Mouse (Mus musculus) liver, embryonic 14.5 days (tissue): ENCODE results near the gene Zfp687. TPM values are rescaled to one million over a fixed set of nuclear protein-coding genes. Genes with fewer than 3 reads are reported as not detected.
"Not testable (repeated sequence)": the region's sequence is repeated elsewhere in the genome, so short reads cannot be mapped to it uniquely, and the experiment has no call there.

Source experiments
- ATAC-seq: fragments of 200-750 bp; cut with Nextera tagmentation; 2 replicates; pipeline ENCODE4 v1.8.0; 2017; ENCODE audit warnings: moderate number of reproducible peaks, mild to moderate bottlenecking, moderate library complexity; ENCODE audit not compliant: insufficient read depth
- DNase-seq, 3 experiments: peaks; one replicate each; pipeline ENCODE4 v3.0.0-alpha.2; 2012 to 2013; ENCODE audit warnings: low read depth in 3 of 3, low spot score in 3 of 3
- H3K27ac ChIP-seq: fragments of 300-500 bp; sonication (generic); 2 replicates; pipeline ENCODE4 v1.5.1; 2014; ENCODE audit warnings: moderate library complexity, mild to moderate bottlenecking, control low read depth, inconsistent platforms
- H3K27me3 ChIP-seq: fragments of 300-500 bp; sonication (generic); 2 replicates; pipeline ENCODE4 v1.6.1; 2014; ENCODE audit warnings: mild to moderate bottlenecking, low read length, moderate library complexity; ENCODE audit not compliant: control insufficient read depth, insufficient read depth
- H3K36me3 ChIP-seq: fragments of 300-500 bp; sonication (generic); replicated peaks from 2 replicates; pipeline ENCODE4 v1.6.1; 2014; ENCODE audit warnings: low read depth; ENCODE audit not compliant: control insufficient read depth, insufficient read depth
- H3K4me1 ChIP-seq, 2 experiments: fragments of 200-500 bp in 1 of 2; fragments of 300-500 bp in 1 of 2; sonication (generic) in 1 of 2; replicated peaks; 2 replicates each; pipeline ENCODE4 v1.6.1; 2012 to 2014; ENCODE audit warnings: antibody characterized with exemption in 1 of 2, inconsistent platforms in 1 of 2, low read length in 1 of 2; ENCODE audit not compliant: control insufficient read depth in 2 of 2, insufficient read depth in 2 of 2
- H3K4me2 ChIP-seq: fragments of 300-500 bp; sonication (generic); 2 replicates; pipeline ENCODE4 v1.6.1; 2014; ENCODE audit warnings: low read depth, mild to moderate bottlenecking, control low read depth, moderate library complexity
- H3K4me3 ChIP-seq, 2 experiments: fragments of 200-500 bp in 1 of 2; fragments of 300-500 bp in 1 of 2; sonication (generic) in 1 of 2; 2 replicates each; pipeline ENCODE4 v1.5.1; 2012 to 2014; ENCODE audit warnings: low read depth in 2 of 2, low read length in 2 of 2, mild to moderate bottlenecking in 2 of 2, control low read depth in 1 of 2, inconsistent platforms in 1 of 2, moderate library complexity in 1 of 2; ENCODE audit not compliant: insufficient read depth in 1 of 2
- H3K9ac ChIP-seq: fragments of 300-500 bp; sonication (generic); replicated peaks from 2 replicates; pipeline ENCODE4 v1.6.1; 2014; ENCODE audit warnings: mild to moderate bottlenecking, control low read depth, moderate library complexity
- H3K9me3 ChIP-seq: fragments of 300-500 bp; sonication (generic); 2 replicates; pipeline ENCODE4 v1.6.1; 2016; ENCODE audit warnings: low read length, mixed read lengths; ENCODE audit not compliant: control insufficient read depth
- CTCF ChIP-seq: IDR thresholded peaks from 2 replicates; pipeline ENCODE4 v1.5.1; 2016; ENCODE audit warnings: antibody characterized with exemption, low read depth, control low read depth
- EP300 ChIP-seq: IDR thresholded peaks from 2 replicates; pipeline ENCODE4 v1.6.1; 2016; ENCODE audit warnings: antibody characterized with exemption, low read depth
- WGBS: fragments of 180-500 bp; shearing (Covaris S2); extraction: QIAGEN DNeasy Blood & Tissue Kit; methylation state at CpG from one replicate; pipeline ENCODE4 v1.1.7; 2014; ENCODE audit not compliant: insufficient replicate concordance; 5-methylcytosine and 5-hydroxymethylcytosine counted together
- polyA plus RNA-seq, 2 experiments: library from polyadenylated mRNA; depleted of rRNA in 1 of 2; stranded (reverse) in 1 of 2; unstranded in 1 of 2; fragments of >200 nt; fragmentation: Nextera tagmentation in 1 of 2; extraction: Ambion mirVana in 1 of 2; gene quantifications; 2 replicates each; pipeline versions ENCODE4 v1.2.1 to v1.2.3; 2012 to 2014

Gene Zfp687
- polyA plus RNA-seq, 2 experiments = 4.4 to 5.8 TPM

DNA sequence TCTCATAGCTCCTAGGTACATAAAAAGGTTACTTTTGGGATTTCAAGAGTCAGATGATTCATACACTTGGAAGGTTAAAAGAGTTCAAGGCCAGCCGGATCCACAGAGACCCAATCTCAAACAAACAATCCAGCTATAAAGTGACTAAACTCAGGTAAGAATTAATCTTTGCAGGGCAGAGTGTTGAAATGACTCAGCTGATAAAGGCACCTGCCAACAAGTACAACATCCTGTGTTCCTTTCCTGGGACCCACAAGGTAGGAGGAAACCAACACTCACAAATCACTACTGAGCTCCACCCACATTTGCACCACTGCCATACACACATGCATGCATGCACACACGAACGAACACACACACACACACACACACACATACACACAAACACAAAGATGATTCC, 13.4 kb upstream of the Zfp687 start:
- peaks cover 14 to 32% of the 10 kb centered on the region in 2 experiments for H3K4me1 ChIP-seq
- WGBS = 70% methylated on average over 3 of the region's 3 CpGs
- no peak for DNase-seq
- H3K27me3 ChIP-seq = no peaks in the 10 kb centered on the region
- no peak for ATAC-seq
- no peak overlapping the region for H3K9ac ChIP-seq
- no peak overlapping the region for H3K27ac ChIP-seq
- TF ChIP-seq EP300 (no peak), CTCF (no peak)
- H3K36me3 ChIP-seq = peaks cover 36% of the 10 kb centered on the region
- no peaks in the 10 kb centered on the region for H3K9me3 ChIP-seq
- no peak overlapping the region for H3K4me3 ChIP-seq
- no peak overlapping the region for H3K4me2 ChIP-seq

DNA sequence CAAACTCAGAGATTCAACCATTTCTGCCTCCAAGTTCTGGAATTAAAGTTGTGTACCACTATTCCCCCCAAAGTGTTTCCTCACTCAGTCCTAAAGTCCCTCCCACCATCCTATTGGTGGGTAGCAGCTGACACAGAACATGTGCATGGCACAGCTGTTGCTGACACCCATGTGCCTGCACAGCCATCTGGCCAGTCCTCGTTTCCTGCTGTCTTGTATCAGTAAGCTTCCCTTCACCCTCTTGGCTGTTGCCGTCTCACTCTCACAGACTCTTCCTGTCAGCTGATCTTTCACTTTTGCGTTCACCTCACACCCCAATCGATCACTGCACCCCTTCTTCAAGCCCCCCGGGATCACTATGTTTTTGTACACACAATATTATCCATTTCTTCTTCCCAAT, 12.5 kb upstream of the Zfp687 start:
- peaks cover 14 to 32% of the 10 kb centered on the region in 2 experiments for H3K4me1 ChIP-seq
- no peak overlapping the region for H3K4me3 ChIP-seq
- peaks cover 27% of the 10 kb centered on the region for H3K36me3 ChIP-seq
- DNase-seq (no peak), ATAC-seq (0 out of 2 replicates have a peak, but pooled peaks have one; percentile 25)
- no peak for TF ChIP-seq EP300
- TF ChIP-seq CTCF = no peak
- no peak overlapping the region for H3K9ac ChIP-seq
- H3K27ac ChIP-seq = no peak overlapping the region
- H3K4me2 ChIP-seq = no peak overlapping the region
- no peaks in the 10 kb centered on the region for H3K9me3 ChIP-seq
- 21% methylated on average over 5 of the region's 5 CpGs for WGBS
- no peaks in the 10 kb centered on the region for H3K27me3 ChIP-seq

DNA sequence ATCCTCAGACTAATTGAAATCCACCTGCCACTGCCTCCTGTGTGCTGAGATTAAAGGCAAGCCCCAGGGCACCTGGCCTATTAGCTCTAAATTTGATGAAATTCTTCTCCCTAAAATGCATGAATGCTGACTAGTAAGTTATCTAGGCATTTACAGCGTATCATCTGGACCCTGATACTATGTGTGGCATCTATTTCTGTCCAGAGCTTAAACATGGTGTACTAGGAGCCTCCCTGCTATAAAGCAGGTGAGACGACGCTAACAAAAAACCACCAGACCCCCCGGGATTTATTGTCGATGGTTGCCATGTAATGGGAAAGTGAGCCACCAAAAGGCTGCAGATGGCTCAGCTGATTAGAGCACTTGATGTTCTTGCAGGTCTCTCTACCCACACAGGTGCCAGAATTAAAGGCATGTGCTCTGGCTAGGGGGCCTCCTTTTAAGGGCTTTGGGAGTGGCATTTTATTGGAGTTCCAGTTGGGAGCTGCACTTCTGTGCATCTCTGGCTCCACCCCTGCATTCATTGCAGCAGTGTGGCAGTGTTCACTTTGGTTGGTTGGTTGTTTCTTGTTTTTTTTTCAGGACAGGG, 11.9 kb upstream of the Zfp687 start:
- H3K27ac ChIP-seq = no peak overlapping the region
- H3K9ac ChIP-seq = no peak overlapping the region
- peaks cover 14 to 32% of the 10 kb centered on the region in 2 experiments for H3K4me1 ChIP-seq
- no peak overlapping the region for H3K4me2 ChIP-seq
- no peaks in the 10 kb centered on the region for H3K9me3 ChIP-seq
- no peaks in the 10 kb centered on the region for H3K27me3 ChIP-seq
- ATAC-seq (no peak), DNase-seq (no peak)
- TF ChIP-seq CTCF = no peak
- no peak overlapping the region for H3K4me3 ChIP-seq
- peaks cover 23% of the 10 kb centered on the region for H3K36me3 ChIP-seq
- WGBS = 54% methylated on average over 5 of the region's 5 CpGs

DNA sequence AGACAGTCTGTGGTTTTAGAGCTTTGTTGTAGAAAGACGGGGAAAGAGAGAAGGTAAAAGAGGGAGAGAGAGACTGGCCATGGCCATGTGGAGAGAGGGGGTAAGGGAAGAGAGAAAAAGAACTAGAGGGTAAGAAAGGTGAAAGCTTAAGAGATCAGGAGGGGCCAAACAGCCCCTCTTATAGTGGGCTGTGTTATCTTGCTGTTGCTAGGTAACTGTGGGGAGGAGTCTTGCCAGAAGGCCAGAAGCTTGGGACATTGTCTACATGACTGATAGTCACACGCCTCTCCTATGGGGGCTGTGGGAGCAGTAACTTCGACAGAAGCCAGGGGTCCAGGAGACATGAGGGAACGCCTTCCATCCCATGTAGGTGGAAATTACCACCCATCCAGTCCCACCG, 10.0 kb upstream of the Zfp687 start:
- H3K9me3 ChIP-seq = no peaks in the 10 kb centered on the region
- peaks cover 14 to 32% of the 10 kb centered on the region in 2 experiments for H3K4me1 ChIP-seq
- no peak for TF ChIP-seq CTCF
- no peak for TF ChIP-seq EP300
- 33% methylated on average over 5 of the region's 5 CpGs for WGBS
- H3K27ac ChIP-seq = no peak overlapping the region
- peak overlapping the region; percentile 1; the same call in 1 of the 2 replicates for H3K4me2 ChIP-seq
- ATAC-seq = peak; percentile 36; the same call in 1 of the 2 replicates
- H3K9ac ChIP-seq = no peak overlapping the region; the same call in none of the 2 replicates
- no peak overlapping the region for H3K4me3 ChIP-seq
- H3K27me3 ChIP-seq = no peaks in the 10 kb centered on the region
- H3K36me3 ChIP-seq = peaks cover 5% of the 10 kb centered on the region
- DNase-seq = no peak

DNA sequence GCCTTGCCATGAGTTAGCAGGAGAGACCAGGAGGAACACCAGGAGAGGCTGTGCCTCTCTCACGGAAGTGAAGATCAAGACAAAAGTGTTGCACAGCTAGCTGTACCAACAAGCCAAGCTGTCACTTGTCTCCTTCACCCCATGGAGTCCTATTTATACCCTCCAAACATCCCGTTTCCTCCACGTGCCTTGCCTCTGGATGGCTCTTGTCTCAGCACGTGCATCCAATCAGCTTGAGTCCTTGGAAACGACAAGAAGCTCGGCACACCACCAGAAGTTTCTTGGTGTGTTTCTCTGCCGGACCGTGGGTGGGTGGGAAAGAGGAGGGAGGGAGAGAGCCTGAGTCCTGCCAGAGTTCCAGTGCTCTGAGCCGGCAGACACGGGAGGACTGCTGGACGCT, 9.3 kb upstream of the Zfp687 start:
- no peak for DNase-seq
- Histone ChIP-seq H3K4me2 (no peak overlapping the region; the same call in 1 of the 2 replicates), H3K36me3 (no peaks in the 10 kb centered on the region), H3K9ac (no peak overlapping the region), H3K4me1 (peaks cover 14 to 32% of the 10 kb centered on the region in 2 experiments), H3K27me3 (no peaks in the 10 kb centered on the region), H3K9me3 (no peaks in the 10 kb centered on the region), H3K4me3 (no peak overlapping the region), H3K27ac (no peak overlapping the region)
- TF ChIP-seq EP300 = no peak
- no peak for TF ChIP-seq CTCF
- no peak for ATAC-seq
- WGBS = 44% methylated on average over 11 of the region's 11 CpGs

DNA sequence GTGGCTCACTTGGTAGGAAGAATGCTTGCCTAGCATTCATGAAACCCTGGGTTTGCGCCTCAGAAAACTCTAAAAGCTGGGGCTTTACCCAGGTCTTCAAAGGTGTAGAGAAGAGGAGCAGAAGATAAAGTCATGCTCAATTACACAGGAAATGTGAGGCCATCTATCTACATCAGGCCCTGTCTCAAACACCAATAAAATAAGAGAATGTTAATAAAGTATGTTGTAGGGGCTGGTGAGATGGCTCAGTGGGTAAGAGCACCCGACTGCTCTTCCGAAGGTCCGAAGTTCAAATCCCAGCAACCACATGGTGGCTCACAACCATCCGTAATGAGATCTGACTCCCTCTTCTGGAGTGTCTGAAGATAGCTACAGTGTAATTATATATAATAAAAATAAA, 5.7 kb upstream of the Zfp687 start:
- DNase-seq, H3K9me3 ChIP-seq, H3K36me3 ChIP-seq, H3K9ac ChIP-seq, ATAC-seq, H3K4me2 ChIP-seq, H3K4me3 ChIP-seq, H3K27me3 ChIP-seq, H3K27ac ChIP-seq: not testable (repeated sequence)
- peaks cover 16 to 25% of the 10 kb centered on the region in 2 experiments for H3K4me1 ChIP-seq
- WGBS = 87% methylated on average over 5 of the region's 5 CpGs
